Mouse (Mus musculus): ENCODE measurements at regions not wholly inside any gene's neighbourhood (a gene's known extent, or its start where the extent isn't known, plus 50 kb on each side); places are given as distances from the start of the nearest gene placed in this dataset.
A peak's percentile ranks its signal among the peaks of the same experiment; 100 is the strongest.

DNA sequence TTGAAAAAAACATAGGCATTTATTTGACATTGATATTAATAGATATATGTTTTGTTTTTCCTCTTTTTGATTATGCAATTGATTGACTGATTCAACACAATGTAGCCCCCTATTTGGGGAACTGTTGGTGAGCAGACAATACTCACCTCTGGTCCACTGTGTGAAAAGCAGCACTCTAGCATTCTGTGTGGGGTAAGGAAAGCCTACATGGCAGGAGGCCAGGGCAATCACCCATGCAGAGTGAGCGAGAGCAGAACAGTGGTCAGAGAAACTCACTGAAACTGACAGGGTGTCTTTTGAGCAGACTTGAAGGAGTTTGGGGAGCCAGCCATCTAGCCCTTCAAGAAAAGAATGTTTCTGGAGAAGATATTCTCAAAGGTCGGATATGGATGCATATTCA, 73.2 kb upstream of the Azi2 start:
- DNase-seq: no peak

GRCm38 (mm10) chr9:117966326-117966989, 73.8 kb upstream of the Azi2 start:
- DNase-seq: peak; percentile 13

- no peak for DNase-seq
These were observed 77.9 kb upstream of the Azi2 start for GRCm38 (mm10) chr9:117962088-117963030.

DNA sequence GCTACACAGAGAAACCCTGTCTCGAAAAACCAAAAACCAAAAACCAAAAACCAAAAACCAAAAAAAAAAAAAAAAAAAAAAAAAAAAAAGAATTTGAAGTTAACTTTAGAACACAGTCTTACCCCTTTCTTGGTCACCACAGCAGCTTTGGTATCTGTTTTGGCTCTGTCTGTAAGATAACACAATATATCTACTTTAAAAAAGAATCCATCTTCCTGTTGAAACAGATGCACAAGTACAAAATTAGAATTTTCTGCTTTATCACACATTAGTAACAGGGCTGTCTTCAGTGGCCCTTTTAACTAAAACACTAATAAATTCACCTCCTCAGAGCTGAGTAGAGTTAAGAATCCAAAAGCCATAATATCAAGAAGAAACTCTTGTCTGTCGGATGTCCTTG, 80.5 kb upstream of the Azi2 start:
- DNase-seq: no peak

GRCm38 (mm10) chr9:117957195-117957594, 83.1 kb upstream of the Azi2 start:
- DNase-seq: no peak

DNA sequence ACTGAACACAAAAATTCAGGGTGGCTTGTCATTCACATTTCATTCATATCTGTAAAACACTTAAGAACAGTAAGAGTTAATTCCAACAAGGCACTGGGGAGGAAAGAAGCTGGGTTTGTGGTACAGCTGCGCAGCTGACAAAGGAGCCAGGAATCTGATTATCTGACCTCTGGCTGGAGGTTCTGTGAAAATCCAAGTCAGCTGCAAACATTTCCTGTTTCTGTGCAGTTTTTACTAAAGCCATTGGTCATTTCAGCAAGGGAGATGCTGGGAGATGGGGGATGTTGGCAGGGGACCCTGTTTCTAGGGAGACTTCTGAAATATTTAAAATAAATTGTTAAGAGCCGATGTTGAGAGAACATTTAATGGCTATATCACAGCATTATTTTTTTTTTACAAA, 83.6 kb upstream of the Azi2 start:
- no peak for DNase-seq

- DNase-seq: no peak
These were observed 112.8 kb upstream of the Azi2 start for GRCm38 (mm10) chr9:117927466-117927847.

- DNase-seq: no peak
These were observed 113.4 kb upstream of the Azi2 start for GRCm38 (mm10) chr9:117926700-117927465.

- no peak for DNase-seq
These were observed 117.3 kb upstream of the Azi2 start for GRCm38 (mm10) chr9:117922992-117923391.

- DNase-seq: no peak
These were observed 132.3 kb upstream of the Azi2 start for GRCm38 (mm10) chr9:117907895-117908424.

GRCm38 (mm10) chr9:117905045-117905747, 135.1 kb upstream of the Azi2 start:
- DNase-seq: no peak

- DNase-seq: no peak
These were observed 135.7 kb upstream of the Azi2 start for GRCm38 (mm10) chr9:117904621-117905020.

GRCm38 (mm10) chr9:117903025-117903424, 137.3 kb upstream of the Azi2 start:
- peak; percentile 24 for DNase-seq

DNA sequence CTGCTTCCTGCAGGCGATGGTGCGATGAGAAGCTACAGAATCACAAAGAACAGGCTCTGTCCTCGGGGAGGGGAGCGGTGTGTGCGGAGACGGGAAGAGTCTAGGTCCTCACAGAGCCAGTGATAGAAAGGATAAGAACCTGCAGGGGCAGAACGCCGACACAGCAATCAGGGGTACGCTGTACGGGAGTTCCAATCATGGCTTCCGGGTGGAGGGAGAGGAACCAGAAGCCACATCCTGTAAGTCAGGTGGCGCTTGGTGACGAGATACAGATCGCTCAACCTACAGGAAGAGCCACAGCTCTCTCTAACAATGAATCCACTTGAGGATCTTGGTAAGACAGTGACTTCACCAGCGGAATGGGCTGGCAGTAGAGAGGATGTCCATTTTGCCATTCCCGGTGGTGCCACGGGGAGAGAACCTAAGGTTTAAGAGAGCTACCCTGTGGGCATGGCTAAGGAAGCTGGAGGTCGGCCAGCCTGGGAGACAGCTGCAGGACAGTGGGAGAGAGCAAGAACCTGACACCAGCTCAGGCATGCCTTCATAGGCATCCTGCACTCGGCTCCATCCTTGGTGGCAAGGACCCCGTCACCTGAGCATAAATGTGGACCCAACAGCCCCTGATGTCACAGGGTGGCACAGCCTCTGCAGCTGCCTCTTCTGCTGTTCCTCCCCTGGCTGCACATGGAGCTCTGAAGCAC, 137.9 kb upstream of the Azi2 start:
- no peak for DNase-seq

DNA sequence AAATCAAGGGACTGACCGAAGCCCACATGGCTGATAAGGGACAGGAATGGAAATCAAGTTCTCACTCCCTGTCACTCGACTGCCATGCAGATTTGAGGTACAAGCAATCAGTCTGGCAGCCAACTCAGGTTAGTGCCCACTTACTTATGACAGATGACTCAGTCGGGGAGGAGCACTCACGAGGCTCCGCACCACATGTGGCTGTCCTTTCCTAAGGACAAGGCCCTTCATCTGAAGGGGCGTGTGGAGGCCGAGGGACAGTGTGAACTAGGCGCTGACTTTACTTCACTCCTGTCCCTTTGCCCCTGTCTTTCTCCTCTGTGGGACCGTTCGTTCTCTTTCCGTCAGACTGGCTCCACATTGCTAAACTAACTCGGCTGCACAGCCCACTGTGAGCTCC, 139.7 kb upstream of the Azi2 start:
- DNase-seq: no peak

- no peak for DNase-seq
These were observed 143.8 kb upstream of the Azi2 start for GRCm38 (mm10) chr9:117896517-117896916.

DNA sequence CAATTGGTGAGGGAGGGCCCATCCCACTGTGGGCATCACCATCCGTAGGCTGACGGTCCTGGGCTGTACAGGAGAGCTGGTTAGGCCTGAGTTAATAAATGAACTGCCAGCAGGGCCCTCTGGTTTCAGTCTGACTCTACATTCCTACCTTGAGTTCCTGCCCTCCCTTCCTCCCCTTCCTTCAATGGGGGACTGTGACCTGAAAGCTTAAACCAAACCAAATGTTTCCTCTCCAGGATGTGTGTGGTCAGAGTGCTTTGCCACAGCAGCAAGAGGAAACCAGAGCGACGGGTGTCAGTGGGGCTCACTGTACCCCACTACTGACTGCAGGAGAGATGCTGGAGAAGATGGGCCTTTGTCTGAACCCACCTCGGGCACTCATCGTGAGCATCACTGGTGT, 147.7 kb upstream of the Azi2 start:
- DNase-seq: no peak

DNA sequence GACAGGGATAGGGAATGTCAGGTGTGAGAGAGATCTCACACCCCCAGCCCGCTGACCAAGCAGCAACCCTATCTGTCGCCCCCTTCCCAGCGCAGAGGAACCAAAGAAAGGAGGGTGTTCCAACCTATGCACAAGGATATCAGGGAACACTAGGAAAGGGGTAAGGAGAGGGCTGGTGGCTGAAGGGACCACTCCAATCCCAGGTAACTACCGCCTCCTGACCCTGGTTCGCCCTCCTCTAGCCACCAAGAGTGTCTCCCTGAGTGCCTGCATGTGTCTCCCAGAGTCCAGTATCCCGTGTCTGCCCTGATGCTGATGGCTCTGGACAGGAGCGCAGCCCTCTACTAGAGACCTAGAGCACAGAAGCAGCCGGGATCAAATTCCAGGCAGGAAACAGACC, 167.1 kb upstream of the Azi2 start:
- DNase-seq: no peak

- peak; percentile 63 for DNase-seq
These were observed 167.8 kb upstream of the Azi2 start for GRCm38 (mm10) chr9:117872387-117873081.

DNA sequence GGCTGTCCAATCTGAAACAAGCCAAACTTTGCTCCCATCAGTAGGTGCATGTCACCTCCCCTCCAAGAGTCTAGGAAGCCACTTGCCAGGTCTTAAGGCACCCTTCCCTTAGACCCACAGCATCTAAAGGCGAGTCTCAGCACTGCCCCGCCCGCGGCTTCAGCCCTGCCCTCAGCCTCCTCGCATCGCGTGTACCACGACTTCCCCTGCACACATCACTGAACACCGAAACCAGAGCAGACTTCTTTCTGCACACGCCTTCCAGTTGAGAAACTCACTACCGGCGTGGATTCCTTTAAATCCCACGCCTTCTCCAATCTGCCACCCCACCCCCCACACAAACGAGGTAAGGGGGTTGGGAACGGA, 168.3 kb upstream of the Azi2 start:
- DNase-seq: no peak

DNA sequence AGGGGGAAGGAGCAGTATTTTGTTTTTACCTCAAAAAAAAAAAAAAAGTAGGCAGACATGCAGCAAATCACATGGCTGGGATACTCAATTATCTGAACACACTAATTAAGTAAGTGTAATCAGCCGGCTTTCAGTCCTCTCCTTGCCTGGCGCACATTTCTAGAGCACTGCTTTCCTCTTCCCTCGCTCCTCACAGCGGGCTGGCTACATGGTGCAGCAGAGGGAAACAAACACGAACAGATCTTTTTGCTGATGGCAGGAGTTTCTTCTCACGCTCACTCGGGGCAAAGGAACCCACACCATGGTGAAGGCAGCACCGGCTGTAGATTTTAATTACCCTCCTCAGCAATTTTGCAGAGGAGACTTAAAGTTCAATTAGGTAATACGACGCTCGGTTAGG, 169.7 kb upstream of the Azi2 start:
- peak; percentile 9 for DNase-seq

Data from right cerebral cortex, postnatal 4 days (tissue).